Mouse (Mus musculus) hindbrain, embryonic 16.5 days (tissue): ENCODE data around the gene Lats1. TPM values are rescaled to one million over a fixed set of nuclear protein-coding genes. Genes with fewer than 3 reads are reported as not detected.
A peak's percentile ranks its signal among the peaks of the same experiment; 100 is the strongest.

Source experiments
- ATAC-seq: fragments of 200-750 bp; cut with Nextera tagmentation; 2 replicates; pipeline ENCODE4 v1.8.0; 2017; ENCODE audit warnings: moderate TSS enrichment, moderate library complexity
- H3K27ac ChIP-seq: fragments of 300-500 bp; sonication (generic); 2 replicates; pipeline ENCODE4 v1.5.1; 2014; ENCODE audit warnings: low read depth, mild to moderate bottlenecking, control low read depth, low read length, moderate library complexity
- H3K27me3 ChIP-seq: fragments of 300-500 bp; sonication (generic); replicated peaks from 2 replicates; pipeline ENCODE4 v1.6.1; 2014; ENCODE audit warnings: low read length; ENCODE audit not compliant: control insufficient read depth, insufficient read depth
- H3K36me3 ChIP-seq: fragments of 300-500 bp; sonication (generic); 2 replicates; pipeline ENCODE4 v1.6.1; 2014; ENCODE audit warnings: mild to moderate bottlenecking, low read length, moderate library complexity, mixed read lengths; ENCODE audit not compliant: control insufficient read depth, insufficient read depth
- H3K4me1 ChIP-seq: fragments of 300-500 bp; sonication (generic); 2 replicates; pipeline ENCODE4 v1.6.1; 2014; ENCODE audit warnings: low read depth, low read length; ENCODE audit not compliant: control insufficient read depth, insufficient read depth
- H3K4me2 ChIP-seq: fragments of 300-500 bp; sonication (generic); 2 replicates; pipeline ENCODE4 v1.6.1; 2014; ENCODE audit warnings: mild to moderate bottlenecking, low read length, control low read depth, moderate library complexity
- H3K4me3 ChIP-seq: fragments of 300-500 bp; sonication (generic); 2 replicates; pipeline ENCODE4 v1.5.1; 2014; ENCODE audit warnings: mild to moderate bottlenecking, low read length, control low read depth, moderate library complexity
- H3K9ac ChIP-seq: fragments of 300-500 bp; sonication (generic); 2 replicates; pipeline ENCODE4 v1.6.1; 2014; ENCODE audit warnings: low read depth, mild to moderate bottlenecking, control low read depth, low read length, moderate library complexity
- H3K9me3 ChIP-seq: fragments of 300-500 bp; sonication (generic); 2 replicates; pipeline ENCODE4 v1.6.1; 2014; ENCODE audit warnings: mild to moderate bottlenecking, low read length, moderate library complexity; ENCODE audit not compliant: control insufficient read depth
- WGBS: fragments of 180-500 bp; shearing (Covaris S2); extraction: QIAGEN DNeasy Blood & Tissue Kit; methylation state at CpG from one replicate; pipeline ENCODE4 v1.1.7; 2014; 5-methylcytosine and 5-hydroxymethylcytosine counted together
- polyA plus RNA-seq: library from polyadenylated mRNA; unstranded; fragments of >200 nt; fragmentation: Nextera tagmentation; extraction: Ambion mirVana; gene quantifications from 2 replicates; pipeline ENCODE4 v1.2.1, GENCODE M21; 2015

Gene Lats1
- polyA plus RNA-seq, 1 experiment from 2014 or later: 7.6 TPM

DNA sequence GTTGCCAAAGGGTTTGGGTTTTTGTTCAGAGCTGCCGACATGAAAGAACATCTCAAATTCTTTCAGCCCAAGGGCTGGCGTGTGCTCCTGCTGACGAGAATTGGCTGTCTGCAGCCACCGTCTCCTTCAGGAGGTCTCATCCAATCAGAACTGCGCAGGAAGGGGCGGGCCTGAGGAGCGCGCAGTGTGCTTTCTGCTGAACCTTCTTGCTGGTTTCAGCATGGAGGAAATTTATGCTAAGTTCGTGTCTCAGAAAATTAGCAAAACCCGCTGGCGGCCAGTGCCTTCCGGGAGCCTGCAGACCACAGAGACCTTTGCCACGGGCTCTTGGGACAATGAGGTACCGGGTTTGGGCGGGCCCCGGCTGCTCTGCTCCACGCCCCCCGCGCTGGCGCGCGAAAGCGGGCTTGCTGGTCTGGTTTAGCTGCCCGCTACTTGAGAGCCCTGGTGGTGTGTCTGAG is 13.6 kb upstream of the Lats1 start, which contains the start of gene Nup43:
Gene Nup43 (plus strand): TSS at position 162 of the 461 bp plus-strand sequence.
- Histone ChIP-seq H3K9me3 (no peaks in the 10 kb centered on the region), H3K4me1 (peaks cover 10% of the 10 kb centered on the region), H3K36me3 (peaks cover 6% of the 10 kb centered on the region), H3K4me2 (peak within 1 kb of the TSS; percentile 68), H3K4me3 (peak within 1 kb of the TSS; percentile 67), H3K27me3 (no peaks in the 10 kb centered on the region), H3K9ac (peak within 1 kb of the TSS; percentile 73), H3K27ac (peak within 1 kb of the TSS; percentile 78)
- ATAC-seq: peak; percentile 87
- 0% methylated on average over 24 of the region's 24 CpGs for WGBS

DNA sequence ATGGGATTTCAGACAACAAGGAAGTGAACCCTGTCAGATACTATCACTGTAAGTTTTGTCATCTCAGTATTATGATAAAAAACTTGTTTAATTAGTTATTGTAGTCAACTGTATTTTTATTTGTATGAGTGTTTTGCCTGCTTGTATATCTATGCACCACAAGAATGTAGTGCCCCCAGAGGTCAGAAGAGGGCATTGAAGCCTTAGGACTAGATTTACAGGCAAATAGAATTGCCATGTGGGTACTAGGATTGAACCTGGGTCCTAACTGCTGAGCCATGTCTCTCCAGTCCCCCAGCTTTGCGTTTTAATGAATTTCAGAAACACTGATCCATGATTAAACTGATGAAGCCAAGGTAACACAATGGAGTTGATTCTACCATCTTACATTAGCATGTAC is 7.3 kb upstream of the Lats1 start:
- no peaks in the 10 kb centered on the region for H3K27me3 ChIP-seq
- no peak overlapping the region for H3K27ac ChIP-seq
- H3K36me3 ChIP-seq: peaks cover 20% of the 10 kb centered on the region
- peak; percentile 45; the same call in 1 of the 2 replicates for ATAC-seq
- H3K9me3 ChIP-seq: no peaks in the 10 kb centered on the region
- peaks cover 4% of the 10 kb centered on the region for H3K4me1 ChIP-seq
- WGBS: 83% methylated on average over 1 of the region's 1 CpGs
- no peak overlapping the region for H3K9ac ChIP-seq
- no peak overlapping the region for H3K4me3 ChIP-seq
- no peak overlapping the region for H3K4me2 ChIP-seq

DNA sequence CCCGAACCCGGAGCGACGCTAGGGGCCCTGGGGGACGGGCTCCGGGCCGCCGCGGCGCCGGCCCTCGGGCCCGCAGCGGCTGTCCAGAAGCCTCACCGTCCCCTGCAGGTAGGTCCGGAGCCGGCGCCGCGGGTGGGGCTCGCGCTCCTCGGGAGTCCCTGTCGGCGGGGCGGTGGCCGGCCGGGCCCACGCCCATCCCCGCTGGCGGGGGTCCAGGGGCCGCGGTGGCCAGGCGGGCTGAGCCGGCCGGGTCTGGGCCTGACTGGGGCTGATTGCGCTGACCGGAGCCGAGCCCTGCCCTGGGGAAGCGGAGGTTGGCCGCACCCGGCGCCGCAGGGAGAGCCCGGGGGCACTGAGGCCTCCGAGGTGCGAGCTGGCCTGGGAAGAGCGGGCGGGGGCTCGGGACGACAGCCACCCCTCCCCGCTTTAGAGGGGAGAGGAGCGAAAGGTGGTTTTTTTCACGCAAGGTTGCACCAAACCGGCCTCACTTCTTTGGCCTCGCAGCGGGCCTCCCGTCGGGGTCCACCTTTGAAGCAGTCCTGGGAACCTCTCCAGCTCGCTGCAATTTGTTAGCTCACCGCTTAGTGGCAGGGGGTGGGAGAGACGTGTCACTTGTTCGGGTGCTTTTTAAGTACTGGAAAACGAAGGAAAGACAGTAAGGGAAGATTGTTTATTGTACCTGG is 470 bp downstream of the Lats1 start:
- H3K9me3 ChIP-seq: no peaks in the 10 kb centered on the region
- ATAC-seq: peak; percentile 82
- no peaks in the 10 kb centered on the region for H3K27me3 ChIP-seq
- WGBS: under 1% methylated on average over 55 of the region's 64 CpGs
- peaks cover 39% of the 10 kb centered on the region for H3K4me1 ChIP-seq
- peak overlapping the region; percentile 99 for H3K9ac ChIP-seq
- peak overlapping the region; percentile 92 for H3K4me3 ChIP-seq
- H3K36me3 ChIP-seq: peaks cover 12% of the 10 kb centered on the region
- H3K4me2 ChIP-seq: peak overlapping the region; percentile 92
- H3K27ac ChIP-seq: peak overlapping the region; percentile 98

DNA sequence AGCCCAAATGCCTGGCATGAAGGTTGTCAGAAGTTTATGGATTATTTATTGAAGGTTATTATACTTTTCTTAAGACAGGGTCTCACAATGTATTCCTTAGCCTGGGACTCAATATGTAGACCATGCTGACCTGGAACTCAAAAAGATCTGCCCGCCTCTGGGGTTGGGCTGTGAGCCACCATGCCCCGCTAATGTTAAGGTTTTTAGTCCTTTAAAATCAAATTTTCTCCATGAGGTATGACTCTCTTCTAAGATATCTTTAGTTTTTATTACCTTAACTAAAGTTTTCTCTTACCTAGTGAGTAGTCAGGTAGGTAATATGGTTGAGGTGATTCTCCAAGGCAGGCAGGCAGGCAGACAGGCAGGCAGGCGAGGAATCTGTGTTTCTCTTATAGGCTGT is 1.2 kb downstream of the Lats1 start:
- Histone ChIP-seq H3K4me1 (peaks cover 39% of the 10 kb centered on the region), H3K9me3 (no peaks in the 10 kb centered on the region), H3K4me3 (peak overlapping the region; percentile 92), H3K27ac (no peak overlapping the region), H3K27me3 (no peaks in the 10 kb centered on the region), H3K36me3 (peaks cover 6% of the 10 kb centered on the region; the same call in 1 of the 2 replicates), H3K4me2 (peak overlapping the region; percentile 92), H3K9ac (no peak overlapping the region; the same call in 1 of the 2 replicates)
- WGBS: 73% methylated on average over 3 of the region's 3 CpGs
- no peak for ATAC-seq

DNA sequence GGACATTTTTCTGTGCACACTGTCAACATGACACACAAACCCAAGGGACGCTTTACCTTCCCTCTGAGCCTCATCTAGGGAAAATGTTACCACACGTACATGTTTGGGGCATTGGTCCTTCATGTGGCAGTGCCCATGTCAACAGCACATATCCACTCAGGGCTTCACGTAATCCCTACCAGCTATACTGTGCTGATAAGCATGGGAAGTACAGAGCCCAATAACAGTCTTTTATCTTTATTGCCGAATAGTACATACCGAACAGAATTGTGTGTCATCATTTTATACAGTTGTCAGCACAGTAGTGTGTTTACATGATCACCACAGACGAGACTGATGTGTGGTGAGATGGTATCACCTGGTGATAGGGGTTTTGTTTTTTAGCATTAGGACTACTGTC is 5.9 kb downstream of the Lats1 start:
- 95% methylated on average over 6 of the region's 6 CpGs for WGBS
- Histone ChIP-seq H3K4me1 (peaks cover 19% of the 10 kb centered on the region), H3K27ac (no peak overlapping the region), H3K27me3 (no peaks in the 10 kb centered on the region), H3K36me3 (peaks cover 7% of the 10 kb centered on the region), H3K4me2 (no peak overlapping the region), H3K9me3 (no peaks in the 10 kb centered on the region), H3K9ac (no peak overlapping the region), H3K4me3 (no peak overlapping the region)
- ATAC-seq: no peak; the same call in 1 of the 2 replicates

DNA sequence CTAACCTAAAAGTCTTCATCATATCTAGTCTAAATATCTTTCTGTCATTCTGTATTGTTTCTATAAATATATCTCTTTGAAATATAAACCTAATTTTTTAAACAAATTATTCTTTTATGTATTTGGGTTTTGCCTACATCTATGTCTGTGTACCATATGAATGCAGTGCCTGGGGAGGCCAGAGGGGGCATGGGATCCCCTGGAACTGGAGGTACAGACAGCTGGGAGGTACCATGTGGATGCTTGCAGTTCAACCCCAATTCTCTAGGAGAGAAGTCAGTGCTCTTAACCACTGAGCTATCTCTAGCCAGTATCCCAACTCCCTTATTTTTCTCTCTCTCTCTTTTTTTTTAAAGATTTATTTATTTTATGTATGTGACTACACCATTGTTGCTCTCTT is 14.3 kb downstream of the Lats1 start:
- Histone ChIP-seq H3K36me3 (peaks cover 39% of the 10 kb centered on the region), H3K9me3 (no peaks in the 10 kb centered on the region), H3K4me3 (no peak overlapping the region), H3K27me3 (no peaks in the 10 kb centered on the region), H3K9ac (no peak overlapping the region), H3K27ac (no peak overlapping the region), H3K4me2 (no peak overlapping the region), H3K4me1 (no peaks in the 10 kb centered on the region)
- no peak for ATAC-seq

DNA sequence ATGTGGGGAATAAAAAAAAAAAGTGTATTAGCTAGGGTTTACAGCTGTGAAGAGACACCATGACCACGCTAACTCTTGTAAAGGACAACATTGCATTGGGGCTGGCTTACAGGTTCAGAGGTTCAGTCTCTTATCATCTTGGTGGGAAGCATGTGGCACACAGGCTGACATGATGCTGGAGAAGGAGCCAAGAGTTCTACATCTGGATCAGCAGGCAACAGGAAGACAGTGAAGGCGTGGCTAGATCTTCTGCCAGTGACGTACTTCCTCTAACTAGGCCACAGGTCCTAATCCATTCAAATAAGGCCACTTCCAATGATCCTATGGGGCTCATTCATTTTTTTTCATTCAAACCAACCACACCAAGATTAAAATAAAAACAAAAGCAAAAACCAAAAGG is 19.1 kb downstream of the Lats1 start:
- peaks cover 47% of the 10 kb centered on the region for H3K36me3 ChIP-seq
- no peak overlapping the region for H3K4me2 ChIP-seq
- no peaks in the 10 kb centered on the region for H3K9me3 ChIP-seq
- H3K27me3 ChIP-seq: no peaks in the 10 kb centered on the region
- H3K9ac ChIP-seq: no peak overlapping the region
- WGBS: 96% methylated on average over 3 of the region's 3 CpGs
- no peak overlapping the region for H3K27ac ChIP-seq
- no peaks in the 10 kb centered on the region for H3K4me1 ChIP-seq
- H3K4me3 ChIP-seq: no peak overlapping the region
- no peak for ATAC-seq

DNA sequence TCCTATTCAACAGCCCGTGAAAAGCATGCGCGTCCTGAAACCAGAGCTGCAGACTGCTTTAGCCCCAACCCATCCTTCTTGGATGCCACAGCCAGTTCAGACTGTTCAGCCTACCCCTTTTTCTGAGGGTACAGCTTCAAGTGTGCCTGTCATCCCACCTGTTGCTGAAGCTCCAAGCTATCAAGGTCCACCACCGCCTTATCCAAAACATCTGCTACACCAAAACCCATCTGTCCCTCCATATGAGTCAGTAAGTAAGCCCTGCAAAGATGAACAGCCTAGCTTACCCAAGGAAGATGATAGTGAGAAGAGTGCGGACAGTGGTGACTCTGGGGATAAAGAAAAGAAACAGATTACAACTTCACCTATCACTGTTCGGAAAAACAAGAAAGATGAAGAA is 21.6 kb downstream of the Lats1 start:
- no peak overlapping the region for H3K4me3 ChIP-seq
- peaks cover 44% of the 10 kb centered on the region for H3K36me3 ChIP-seq
- 95% methylated on average over 6 of the region's 6 CpGs for WGBS
- H3K4me1 ChIP-seq: no peaks in the 10 kb centered on the region
- H3K9ac ChIP-seq: no peak overlapping the region
- ATAC-seq: no peak
- no peaks in the 10 kb centered on the region for H3K9me3 ChIP-seq
- H3K27ac ChIP-seq: no peak overlapping the region
- no peak overlapping the region for H3K4me2 ChIP-seq
- no peaks in the 10 kb centered on the region for H3K27me3 ChIP-seq

GRCm38 (mm10) chr10:7710121-7710520 is 29.1 kb downstream of the Lats1 start:
- Histone ChIP-seq H3K27ac (no peak overlapping the region), H3K36me3 (peaks cover 20% of the 10 kb centered on the region), H3K4me3 (no peak overlapping the region), H3K9ac (no peak overlapping the region), H3K27me3 (no peaks in the 10 kb centered on the region), H3K4me1 (no peaks in the 10 kb centered on the region), H3K4me2 (no peak overlapping the region), H3K9me3 (no peaks in the 10 kb centered on the region)
- no peak for ATAC-seq
- WGBS: 92% methylated on average over 5 of the region's 5 CpGs
